Comparison of ENCODE assay signal across 20 mouse cellular contexts in the genomic region with DNA sequence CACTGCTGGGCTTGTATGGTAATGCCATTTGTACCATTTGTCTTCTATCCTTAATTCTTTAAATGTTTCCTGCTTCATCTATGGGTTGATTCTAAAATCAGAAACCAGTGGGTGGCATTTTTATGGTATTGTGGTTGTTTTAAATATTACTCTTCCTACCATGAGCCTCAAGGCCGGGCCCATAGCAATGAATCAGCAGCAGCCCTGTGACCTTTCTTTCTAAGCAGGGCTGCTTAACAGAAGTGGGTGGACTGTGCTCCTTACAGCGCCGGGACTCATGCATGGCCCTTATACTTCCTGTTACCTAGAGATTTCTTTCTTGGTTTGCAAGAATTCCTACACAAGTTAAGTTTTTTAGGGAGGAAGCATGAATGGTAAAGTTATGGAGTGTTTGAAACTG. TPM values are rescaled to one million over a fixed set of nuclear protein-coding genes. Genes with fewer than 3 reads are reported as not detected.
DNase-seq lines count a peak whose midpoint lies in the region; ATAC-seq lines count a peak whose summit lies in the region.
"Had no signal": no experiment of that assay in that cellular context is flagged by ENCODE, and none has a peak within 500 bp of the region (broad histone marks: within the 10 kb centered on the region; RNA-seq: fewer than 3 reads in every experiment).

No protein-coding gene starts in this region.

- DNase-seq in forebrain, embryonic 11.5 days (ENCODE audit: low spot score) = no peak
- no peak for DNase-seq in midbrain, embryonic 14.5 days
- DNase-seq in midbrain, embryonic 10.5 days (ENCODE audit: low spot score) = no peak
- no peak for DNase-seq in cerebellum, adult 9-10 months
- DNase-seq: B cell, adult 2 months; cerebellum, adult 8-10 months; gastrocnemius, postnatal 25 days; kidney, postnatal 36 days; lung, adult 2 months; right cerebral cortex, adult 18-20 months; thymus, postnatal 4 days had no signal

- WGBS in forebrain, embryonic 15.5 days = 85% methylated on average over 3 of the region's 3 CpGs
- WGBS in forebrain, embryonic 11.5 days = 82% methylated on average over 3 of the region's 3 CpGs
- WGBS in midbrain, embryonic 14.5 days = 69% methylated on average over 3 of the region's 3 CpGs
- WGBS in midbrain, embryonic 10.5 days = 86% methylated on average over 3 of the region's 3 CpGs
- WGBS in forebrain, embryonic 16.5 days = 89% methylated on average over 3 of the region's 3 CpGs
- WGBS in heart, embryonic 11.5 days (ENCODE audit: insufficient replicate concordance) = 69% methylated on average over 3 of the region's 3 CpGs

- H3K4me1 ChIP-seq in forebrain, embryonic 15.5 days = 0 out of 2 replicates have a peak, but pooled peaks cover 3% of the 10 kb centered on the region
- H3K4me1 ChIP-seq in forebrain, embryonic 11.5 days (replicated peaks; ENCODE audit: control insufficient read depth, insufficient read depth, low read length) = no peaks in the 10 kb centered on the region; the same call in 1 of the 2 replicates
- peaks cover 8% of the 10 kb centered on the region; the same call in 1 of the 2 replicates for H3K4me1 ChIP-seq in midbrain, embryonic 14.5 days (ENCODE audit: control insufficient read depth, insufficient read depth, low read length)
- peaks cover 23% of the 10 kb centered on the region for H3K4me1 ChIP-seq in midbrain, embryonic 10.5 days
- 0 out of 2 replicates have a peak, but pooled peaks cover 3% of the 10 kb centered on the region for H3K4me1 ChIP-seq in forebrain, embryonic 16.5 days (replicated peaks; ENCODE audit: control insufficient read depth, insufficient read depth, low read length)
- H3K4me1 ChIP-seq in heart, embryonic 11.5 days (ENCODE audit: control insufficient read depth, insufficient read depth, low read length) = no peaks in the 10 kb centered on the region
- H3K4me1 ChIP-seq: megakaryocyte, embryonic 14.5 days had no signal

- H3K36me3 ChIP-seq in forebrain, embryonic 15.5 days = no peaks in the 10 kb centered on the region
- H3K36me3 ChIP-seq in forebrain, embryonic 11.5 days (ENCODE audit: control insufficient read depth, insufficient read depth, low read length) = no peaks in the 10 kb centered on the region
- H3K36me3 ChIP-seq in midbrain, embryonic 14.5 days (ENCODE audit: control insufficient read depth, insufficient read depth, low read length) = no peaks in the 10 kb centered on the region
- H3K36me3 ChIP-seq in midbrain, embryonic 10.5 days = no peaks in the 10 kb centered on the region
- H3K36me3 ChIP-seq in forebrain, embryonic 16.5 days (ENCODE audit: control insufficient read depth, insufficient read depth) = no peaks in the 10 kb centered on the region
- H3K36me3 ChIP-seq in heart, embryonic 11.5 days (ENCODE audit: control insufficient read depth, insufficient read depth, low read length) = no peaks in the 10 kb centered on the region
- H3K36me3 ChIP-seq: neural tube, embryonic 13.5 days had no signal

- ATAC-seq in forebrain, embryonic 15.5 days (replicated peaks) = no peak
- no peak for ATAC-seq in forebrain, embryonic 11.5 days (replicated peaks; ENCODE audit: low FRiP score)
- ATAC-seq in midbrain, embryonic 14.5 days (ENCODE audit: low FRiP score, low TSS enrichment) = no peak
- no peak for ATAC-seq in forebrain, embryonic 16.5 days
- ATAC-seq in heart, embryonic 11.5 days (replicated peaks; ENCODE audit: insufficient number of reproducible peaks, low FRiP score, low TSS enrichment) = no peak
- ATAC-seq: hindbrain, embryonic 16.5 days; intestine, embryonic 16.5 days had no signal

- H3K4me3 ChIP-seq in forebrain, embryonic 15.5 days = no peak overlapping the region
- H3K4me3 ChIP-seq in forebrain, embryonic 11.5 days (ENCODE audit: low read depth, low read length) = no peak overlapping the region
- peak overlapping the region; percentile 22; the same call in 1 of the 2 replicates for H3K4me3 ChIP-seq in midbrain, embryonic 14.5 days (replicated peaks; ENCODE audit: low read depth, low read length)
- no peak overlapping the region for H3K4me3 ChIP-seq in midbrain, embryonic 10.5 days
- no peak overlapping the region for H3K4me3 ChIP-seq in forebrain, embryonic 16.5 days (replicated peaks; ENCODE audit: low read length)
- no peak overlapping the region for H3K4me3 ChIP-seq in heart, embryonic 11.5 days (ENCODE audit: low read depth, low read length)
- H3K4me3 ChIP-seq: megakaryocyte, embryonic 14.5 days; neural tube, embryonic 13.5 days had no signal

- H3K27ac ChIP-seq in forebrain, embryonic 15.5 days (replicated peaks) = no peak overlapping the region
- no peak overlapping the region for H3K27ac ChIP-seq in forebrain, embryonic 11.5 days (ENCODE audit: low read depth, low read length)
- no peak overlapping the region; the same call in 1 of the 2 replicates for H3K27ac ChIP-seq in midbrain, embryonic 14.5 days (replicated peaks; ENCODE audit: low read depth, low read length)
- H3K27ac ChIP-seq in midbrain, embryonic 10.5 days (replicated peaks) = no peak overlapping the region
- no peak overlapping the region for H3K27ac ChIP-seq in forebrain, embryonic 16.5 days (ENCODE audit: low read length)
- no peak overlapping the region for H3K27ac ChIP-seq in heart, embryonic 11.5 days (ENCODE audit: low read depth, low read length)
- H3K27ac ChIP-seq: neural tube, embryonic 13.5 days had no signal

- no peak overlapping the region for H3K9ac ChIP-seq in forebrain, embryonic 15.5 days (replicated peaks)
- H3K9ac ChIP-seq in forebrain, embryonic 11.5 days (ENCODE audit: low read length) = no peak overlapping the region
- H3K9ac ChIP-seq in midbrain, embryonic 14.5 days (replicated peaks; ENCODE audit: low read length) = no peak overlapping the region
- no peak overlapping the region for H3K9ac ChIP-seq in forebrain, embryonic 16.5 days (replicated peaks; ENCODE audit: low read depth, low read length)
- no peak overlapping the region for H3K9ac ChIP-seq in heart, embryonic 11.5 days (ENCODE audit: low read depth, low read length)
- H3K9ac ChIP-seq: neural tube, embryonic 13.5 days had no signal

- H3K9me3 ChIP-seq in forebrain, embryonic 15.5 days = no peaks in the 10 kb centered on the region
- H3K9me3 ChIP-seq in forebrain, embryonic 11.5 days (ENCODE audit: control insufficient read depth, low read length) = no peaks in the 10 kb centered on the region
- no peaks in the 10 kb centered on the region for H3K9me3 ChIP-seq in midbrain, embryonic 14.5 days (ENCODE audit: control insufficient read depth, low read length)
- H3K9me3 ChIP-seq in midbrain, embryonic 10.5 days (replicated peaks) = no peaks in the 10 kb centered on the region
- H3K9me3 ChIP-seq in forebrain, embryonic 16.5 days (ENCODE audit: control insufficient read depth, low read length) = no peaks in the 10 kb centered on the region
- no peaks in the 10 kb centered on the region for H3K9me3 ChIP-seq in heart, embryonic 11.5 days (replicated peaks; ENCODE audit: control insufficient read depth, low read length)
- H3K9me3 ChIP-seq: megakaryocyte, embryonic 14.5 days; neural tube, embryonic 13.5 days had no signal

- peak overlapping the region; percentile 0; the same call in 1 of the 2 replicates for H3K4me2 ChIP-seq in forebrain, embryonic 15.5 days (replicated peaks)
- H3K4me2 ChIP-seq in forebrain, embryonic 11.5 days (ENCODE audit: low read depth, low read length, severe bottlenecking) = no peak overlapping the region
- H3K4me2 ChIP-seq in midbrain, embryonic 14.5 days (ENCODE audit: low read length) = peak overlapping the region; percentile 49
- 0 out of 2 replicates have a peak overlapping the region, but pooled peaks have one; percentile 5 for H3K4me2 ChIP-seq in forebrain, embryonic 16.5 days (ENCODE audit: low read length)
- H3K4me2 ChIP-seq in heart, embryonic 11.5 days = no peak overlapping the region
- H3K4me2 ChIP-seq: liver, embryonic 11.5 days had no signal

- H3K27me3 ChIP-seq in forebrain, embryonic 15.5 days = no peaks in the 10 kb centered on the region
- no peaks in the 10 kb centered on the region for H3K27me3 ChIP-seq in forebrain, embryonic 11.5 days (ENCODE audit: control insufficient read depth, insufficient read depth, low read length)
- no peaks in the 10 kb centered on the region for H3K27me3 ChIP-seq in midbrain, embryonic 14.5 days (ENCODE audit: control insufficient read depth, insufficient read depth, low read length)
- H3K27me3 ChIP-seq in midbrain, embryonic 10.5 days (ENCODE audit: low read depth, poor library complexity, severe bottlenecking) = no peaks in the 10 kb centered on the region
- no peaks in the 10 kb centered on the region for H3K27me3 ChIP-seq in forebrain, embryonic 16.5 days (replicated peaks; ENCODE audit: control insufficient read depth, insufficient read depth, low read length)
- H3K27me3 ChIP-seq in heart, embryonic 11.5 days (ENCODE audit: control insufficient read depth, insufficient read depth, low read length) = no peaks in the 10 kb centered on the region
- H3K27me3 ChIP-seq: neural tube, embryonic 13.5 days had no signal

RNA-seq across cellular contexts. Expression of a gene that starts 41.1 kb away (rescaled TPM):
- 7.0 and 7.8 TPM in 2 replicates for polyA plus RNA-seq in forebrain, embryonic 15.5 days (2015; fragmentation: Nextera tagmentation; extraction: Ambion mirVana)
- 0.92 and 1.0 TPM in 2 replicates for polyA plus RNA-seq in forebrain, embryonic 11.5 days (2014; fragmentation: Nextera tagmentation; extraction: Ambion mirVana)
- polyA plus RNA-seq in midbrain, embryonic 14.5 days (2014; fragmentation: Nextera tagmentation; extraction: Ambion mirVana) = 14.2 and 18.1 TPM in 2 replicates
- 0.05 and 0.39 TPM in 2 replicates for polyA plus RNA-seq in midbrain, embryonic 10.5 days (2016; fragmentation: Nextera tagmentation; extraction: Ambion mirVana)
- polyA plus RNA-seq in forebrain, embryonic 16.5 days (2015; fragmentation: Nextera tagmentation; extraction: Ambion mirVana) = 6.5 and 12.5 TPM in 2 replicates
- 0.11 and 0.13 TPM in 2 replicates for polyA plus RNA-seq in heart, embryonic 11.5 days (2014; fragmentation: Nextera tagmentation; extraction: Ambion mirVana)
- polyA plus RNA-seq: heart, postnatal 0 days had no signal

Comparison
In these comparisons a context has a peak if more than half of its experiments do, and no peak if none do; other contexts are left out.
1. H3K4me2 ChIP-seq: peak in forebrain, embryonic 15.5 days (single experiment), midbrain, embryonic 14.5 days (single experiment) and forebrain, embryonic 16.5 days (single experiment); none in forebrain, embryonic 11.5 days (single experiment) and heart, embryonic 11.5 days (single experiment).